Mouse (Mus musculus): ENCODE data around the gene Bcl11b. TPM values are rescaled to one million over a fixed set of nuclear protein-coding genes. Genes with fewer than 3 reads are reported as not detected.

Gene Bcl11b
- polyA plus RNA-seq, 1 experiment from 2014 or later: 30.7 TPM

DNA sequence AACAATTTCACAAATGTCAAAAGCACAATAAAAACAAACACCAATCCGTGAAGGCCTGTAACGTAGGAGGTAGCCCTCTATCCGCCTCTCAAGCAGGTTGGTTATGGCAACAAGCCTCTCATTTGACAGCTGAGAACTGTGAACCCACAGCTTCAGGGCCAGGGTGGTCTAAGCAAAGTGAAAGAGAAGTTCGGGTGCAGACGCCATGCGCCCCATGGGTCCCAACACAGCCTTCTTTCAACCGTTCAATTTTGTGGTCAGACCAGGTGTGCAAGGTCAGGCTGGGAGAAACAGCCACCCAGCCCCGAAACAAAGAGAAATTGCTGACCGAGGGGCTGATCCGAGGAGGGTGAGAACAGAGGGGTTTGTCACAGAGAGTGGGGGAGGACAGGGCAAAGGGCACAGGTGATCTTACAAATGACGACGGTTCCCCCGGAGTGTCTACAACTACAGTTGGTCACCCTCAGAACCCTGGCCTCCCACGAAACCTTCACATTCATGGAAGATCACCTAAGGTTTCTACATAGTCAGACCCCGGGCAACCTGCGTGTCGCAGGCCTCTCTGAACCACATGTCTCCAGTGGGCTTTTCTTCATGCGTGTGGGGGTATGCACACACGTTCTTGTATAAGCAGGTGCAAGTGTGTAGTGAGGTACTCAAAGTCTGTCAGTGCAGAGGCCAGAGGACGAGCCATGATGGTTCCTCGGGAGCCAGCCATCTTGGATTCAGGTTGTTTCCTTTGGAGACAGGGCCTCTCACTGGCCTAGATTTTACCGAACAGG is 77.1 kb downstream of the Bcl11b start:
- H3K4me1 ChIP-seq (replicated peaks; ENCODE audit: control insufficient read depth, insufficient read depth, low read length): peaks cover 53% of the 10 kb centered on the region
- no peak overlapping the region for H3K9ac ChIP-seq

GRCm38 (mm10) chr12:107924696-107925095 is 78.7 kb downstream of the Bcl11b start:
- no peaks in the 10 kb centered on the region for H3K9me3 ChIP-seq (ENCODE audit: control insufficient read depth, low read length)
- H3K4me1 ChIP-seq (replicated peaks; ENCODE audit: control insufficient read depth, insufficient read depth, low read length): peaks cover 40% of the 10 kb centered on the region
- ATAC-seq (ENCODE audit: low FRiP score) (no peak), DNase-seq (ENCODE audit: low spot score) (no peak)
- H3K9ac ChIP-seq: no peak overlapping the region
- 87% methylated on average over 4 of the region's 4 CpGs for WGBS
- no peaks in the 10 kb centered on the region for H3K27me3 ChIP-seq (ENCODE audit: control insufficient read depth, insufficient read depth, low read length)
- H3K36me3 ChIP-seq (replicated peaks; ENCODE audit: control insufficient read depth, insufficient read depth): no peaks in the 10 kb centered on the region
- no peak overlapping the region for H3K27ac ChIP-seq
- no peak overlapping the region for H3K4me2 ChIP-seq (replicated peaks)
- H3K4me3 ChIP-seq (replicated peaks; ENCODE audit: low read length): no peak overlapping the region

More for the DNA sequence above, 77.1 kb downstream of the Bcl11b start:
- no peak for DNase-seq (ENCODE audit: low spot score)
- 91% methylated on average over 22 of the region's 22 CpGs for WGBS
- Histone ChIP-seq H3K27ac (no peak overlapping the region), H3K9me3 (ENCODE audit: control insufficient read depth, low read length) (no peaks in the 10 kb centered on the region), H3K36me3 (replicated peaks; ENCODE audit: control insufficient read depth, insufficient read depth) (no peaks in the 10 kb centered on the region), H3K27me3 (ENCODE audit: control insufficient read depth, insufficient read depth, low read length) (no peaks in the 10 kb centered on the region), H3K4me3 (replicated peaks; ENCODE audit: low read length) (no peak overlapping the region), H3K4me2 (replicated peaks) (no peak overlapping the region)
- ATAC-seq (ENCODE audit: low FRiP score): no peak

DNA sequence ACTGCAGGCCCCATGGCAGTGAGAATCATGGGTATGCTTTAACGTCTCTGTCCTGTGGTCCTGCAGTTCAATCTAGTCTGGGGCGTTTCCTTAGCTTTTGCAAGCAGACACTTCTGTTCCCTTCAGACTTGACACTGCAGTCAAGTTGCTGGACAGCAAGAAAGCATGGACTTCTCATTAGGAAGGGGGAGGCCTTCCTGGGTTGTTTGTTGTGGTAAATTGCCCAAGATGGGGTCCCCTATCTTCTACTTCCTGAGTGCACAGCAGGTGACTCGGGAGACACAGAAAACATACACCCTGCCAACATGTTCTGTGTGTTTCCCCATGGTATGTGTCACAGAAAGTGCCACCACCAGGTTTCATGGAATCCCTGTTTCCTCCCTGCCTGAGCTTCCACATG is 79.4 kb downstream of the Bcl11b start:
- no peak overlapping the region for H3K9ac ChIP-seq
- H3K4me2 ChIP-seq (replicated peaks): no peak overlapping the region
- no peak overlapping the region for H3K4me3 ChIP-seq (replicated peaks; ENCODE audit: low read length)
- 75% methylated on average over 3 of the region's 3 CpGs for WGBS
- DNase-seq (ENCODE audit: low spot score) (no peak), ATAC-seq (ENCODE audit: low FRiP score) (no peak)
- H3K27ac ChIP-seq: no peak overlapping the region
- no peaks in the 10 kb centered on the region for H3K36me3 ChIP-seq (replicated peaks; ENCODE audit: control insufficient read depth, insufficient read depth)
- H3K4me1 ChIP-seq (replicated peaks; ENCODE audit: control insufficient read depth, insufficient read depth, low read length): peaks cover 33% of the 10 kb centered on the region
- no peaks in the 10 kb centered on the region for H3K27me3 ChIP-seq (ENCODE audit: control insufficient read depth, insufficient read depth, low read length)
- H3K9me3 ChIP-seq (ENCODE audit: control insufficient read depth, low read length): no peaks in the 10 kb centered on the region

GRCm38 (mm10) chr12:107922180-107922579 is 81.2 kb downstream of the Bcl11b start:
- H3K4me1 ChIP-seq (replicated peaks; ENCODE audit: control insufficient read depth, insufficient read depth, low read length): peaks cover 16% of the 10 kb centered on the region
- no peak for DNase-seq (ENCODE audit: low spot score)
- no peak overlapping the region for H3K27ac ChIP-seq
- H3K4me2 ChIP-seq (replicated peaks): no peak overlapping the region
- peaks cover under 1% of the 10 kb centered on the region; the same call in 1 of the 2 replicates for H3K36me3 ChIP-seq (replicated peaks; ENCODE audit: control insufficient read depth, insufficient read depth)
- no peak overlapping the region for H3K4me3 ChIP-seq (replicated peaks; ENCODE audit: low read length)
- no peak for ATAC-seq (ENCODE audit: low FRiP score)
- no peak overlapping the region for H3K9ac ChIP-seq
- H3K27me3 ChIP-seq (ENCODE audit: control insufficient read depth, insufficient read depth, low read length): no peaks in the 10 kb centered on the region
- H3K9me3 ChIP-seq (ENCODE audit: control insufficient read depth, low read length): no peaks in the 10 kb centered on the region
- WGBS: 91% methylated on average over 7 of the region's 7 CpGs

GRCm38 (mm10) chr12:107921566-107921965 is 81.8 kb downstream of the Bcl11b start:
- Histone ChIP-seq H3K9me3 (ENCODE audit: control insufficient read depth, low read length) (peaks cover 3% of the 10 kb centered on the region; the same call in 1 of the 2 replicates), H3K4me3 (replicated peaks; ENCODE audit: low read length) (no peak overlapping the region), H3K4me2 (replicated peaks) (no peak overlapping the region), H3K27ac (no peak overlapping the region), H3K27me3 (ENCODE audit: control insufficient read depth, insufficient read depth, low read length) (no peaks in the 10 kb centered on the region), H3K9ac (no peak overlapping the region), H3K4me1 (replicated peaks; ENCODE audit: control insufficient read depth, insufficient read depth, low read length) (peaks cover 10% of the 10 kb centered on the region), H3K36me3 (replicated peaks; ENCODE audit: control insufficient read depth, insufficient read depth) (peaks cover 7% of the 10 kb centered on the region)
- no peak for DNase-seq (ENCODE audit: low spot score)
- no peak for ATAC-seq (ENCODE audit: low FRiP score)
- WGBS: 81% methylated on average over 7 of the region's 7 CpGs

DNA sequence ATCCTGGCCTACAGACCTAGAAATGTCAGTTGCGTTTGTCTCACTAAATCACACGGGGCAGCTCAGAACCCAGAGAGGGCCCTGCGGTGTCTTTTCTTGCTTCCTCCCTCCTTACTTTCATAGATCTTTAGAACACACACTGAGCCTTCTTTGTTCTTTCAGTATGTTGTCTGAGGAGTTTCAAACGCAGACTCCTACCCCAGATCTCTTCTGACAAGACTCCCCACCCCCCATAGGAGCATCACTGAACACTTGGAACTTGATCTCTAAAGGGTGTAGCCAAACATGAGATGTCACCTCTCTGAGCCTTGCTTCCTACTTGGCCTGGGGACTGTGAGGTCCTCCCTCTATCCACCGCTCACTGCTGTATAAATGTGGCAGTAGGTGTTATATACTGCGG is 82.2 kb downstream of the Bcl11b start:
- Histone ChIP-seq H3K27me3 (ENCODE audit: control insufficient read depth, insufficient read depth, low read length) (no peaks in the 10 kb centered on the region), H3K9ac (no peak overlapping the region), H3K9me3 (ENCODE audit: control insufficient read depth, low read length) (peaks cover 8% of the 10 kb centered on the region; the same call in 1 of the 2 replicates), H3K4me1 (replicated peaks; ENCODE audit: control insufficient read depth, insufficient read depth, low read length) (peaks cover 10% of the 10 kb centered on the region), H3K36me3 (replicated peaks; ENCODE audit: control insufficient read depth, insufficient read depth) (peaks cover 11% of the 10 kb centered on the region), H3K4me3 (replicated peaks; ENCODE audit: low read length) (no peak overlapping the region), H3K4me2 (replicated peaks) (no peak overlapping the region), H3K27ac (no peak overlapping the region)
- no peak for DNase-seq (ENCODE audit: low spot score)
- ATAC-seq (ENCODE audit: low FRiP score): no peak
- 54% methylated on average over 6 of the region's 6 CpGs for WGBS

DNA sequence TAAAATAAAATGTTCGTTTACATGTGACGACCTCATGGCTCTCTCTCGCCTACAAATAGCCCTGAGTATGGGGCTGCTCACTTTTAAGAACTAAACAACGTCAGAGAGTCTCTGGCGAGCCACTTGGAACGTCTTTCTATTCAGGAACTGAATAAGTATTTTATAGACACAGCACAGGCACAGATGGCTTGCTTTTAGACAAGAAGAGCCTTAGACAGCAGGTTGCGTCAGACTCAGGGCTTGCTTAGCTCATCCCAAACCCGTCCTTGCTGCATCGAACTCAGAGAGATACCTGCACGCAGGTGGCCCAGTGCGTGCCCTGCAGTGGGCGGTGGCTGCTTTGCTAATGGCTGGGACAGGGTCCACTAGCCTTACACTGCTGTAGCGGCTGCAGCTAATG is 82.7 kb downstream of the Bcl11b start:
- no peak for DNase-seq (ENCODE audit: low spot score)
- ATAC-seq (ENCODE audit: low FRiP score): no peak
- peaks cover 10% of the 10 kb centered on the region for H3K4me1 ChIP-seq (replicated peaks; ENCODE audit: control insufficient read depth, insufficient read depth, low read length)
- H3K27ac ChIP-seq: no peak overlapping the region
- H3K4me3 ChIP-seq (replicated peaks; ENCODE audit: low read length): no peak overlapping the region
- no peaks in the 10 kb centered on the region for H3K27me3 ChIP-seq (ENCODE audit: control insufficient read depth, insufficient read depth, low read length)
- no peak overlapping the region for H3K9ac ChIP-seq
- peaks cover 12% of the 10 kb centered on the region for H3K9me3 ChIP-seq (ENCODE audit: control insufficient read depth, low read length)
- no peak overlapping the region for H3K4me2 ChIP-seq (replicated peaks)
- peaks cover 16% of the 10 kb centered on the region for H3K36me3 ChIP-seq (replicated peaks; ENCODE audit: control insufficient read depth, insufficient read depth)
- WGBS: 67% methylated on average over 13 of the region's 13 CpGs

- WGBS: 94% methylated on average over 2 of the region's 2 CpGs
- no peak overlapping the region for H3K4me2 ChIP-seq (replicated peaks)
- H3K4me1 ChIP-seq (replicated peaks; ENCODE audit: control insufficient read depth, insufficient read depth, low read length): peaks cover 10% of the 10 kb centered on the region
- peaks cover 15% of the 10 kb centered on the region for H3K9me3 ChIP-seq (ENCODE audit: control insufficient read depth, low read length)
- no peak overlapping the region for H3K27ac ChIP-seq
- H3K4me3 ChIP-seq (replicated peaks; ENCODE audit: low read length): no peak overlapping the region
- H3K27me3 ChIP-seq (ENCODE audit: control insufficient read depth, insufficient read depth, low read length): no peaks in the 10 kb centered on the region
- no peak for DNase-seq (ENCODE audit: low spot score)
- no peak for ATAC-seq (ENCODE audit: low FRiP score)
- peaks cover 22% of the 10 kb centered on the region for H3K36me3 ChIP-seq (replicated peaks; ENCODE audit: control insufficient read depth, insufficient read depth)
- H3K9ac ChIP-seq: no peak overlapping the region
Observed at GRCm38 (mm10) chr12:107920076-107920475, 83.3 kb downstream of the Bcl11b start.

DNA sequence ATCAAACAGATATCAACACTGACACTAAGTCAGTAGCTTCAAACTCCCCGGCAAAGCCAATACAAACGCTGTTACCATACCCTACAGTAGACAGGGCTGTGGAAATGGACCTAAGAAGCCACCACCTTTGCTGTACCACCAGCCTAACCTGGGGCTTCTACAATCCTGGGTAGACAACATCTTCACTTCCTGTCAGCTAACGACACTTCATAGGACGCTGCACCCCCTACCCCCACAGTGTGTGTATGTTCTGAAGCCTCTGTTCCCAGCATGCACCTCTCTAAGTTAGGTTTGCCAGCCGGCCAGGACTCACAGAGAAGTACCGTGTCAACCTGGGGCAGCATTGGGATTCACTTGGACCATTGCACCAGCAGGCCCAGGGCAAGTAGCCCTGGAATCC is 84.6 kb downstream of the Bcl11b start:
- H3K4me2 ChIP-seq (replicated peaks): no peak overlapping the region
- H3K9me3 ChIP-seq (ENCODE audit: control insufficient read depth, low read length): peaks cover 15% of the 10 kb centered on the region
- no peak overlapping the region for H3K27ac ChIP-seq
- peaks cover 22% of the 10 kb centered on the region for H3K36me3 ChIP-seq (replicated peaks; ENCODE audit: control insufficient read depth, insufficient read depth)
- ATAC-seq (ENCODE audit: low FRiP score) (no peak), DNase-seq (ENCODE audit: low spot score) (no peak)
- H3K4me3 ChIP-seq (replicated peaks; ENCODE audit: low read length): no peak overlapping the region
- no peaks in the 10 kb centered on the region for H3K27me3 ChIP-seq (ENCODE audit: control insufficient read depth, insufficient read depth, low read length)
- no peak overlapping the region for H3K9ac ChIP-seq
- 94% methylated on average over 6 of the region's 6 CpGs for WGBS
- peaks cover 10% of the 10 kb centered on the region for H3K4me1 ChIP-seq (replicated peaks; ENCODE audit: control insufficient read depth, insufficient read depth, low read length)
